Mouse (Mus musculus) thymus, postnatal 14 days (tissue): ENCODE results near the gene Ess2.

Experiments used
- DNase-seq: peaks from one replicate; pipeline ENCODE4 v3.0.0; 2021

Gene Ess2

DNA sequence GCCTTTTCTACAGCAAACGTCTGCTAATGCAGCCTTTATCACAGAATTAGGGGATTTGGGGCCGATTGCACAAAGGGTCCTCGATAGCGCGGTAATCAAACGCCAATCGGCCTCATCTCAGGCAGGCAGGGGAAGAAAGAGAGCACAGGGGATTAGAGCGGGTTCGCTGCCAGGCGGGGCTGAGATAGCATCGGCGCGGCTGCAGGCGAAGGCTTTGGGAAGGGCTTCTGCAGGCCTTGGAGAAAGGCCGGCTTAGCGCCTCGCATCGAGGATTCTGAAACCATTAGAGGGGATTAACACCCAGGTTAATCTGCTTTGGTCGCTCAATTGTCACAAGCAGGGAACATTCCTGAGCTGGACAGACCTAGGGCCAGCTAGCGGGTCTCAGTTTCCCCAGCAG, 9.4 kb upstream of the Ess2 start:
- DNase-seq: no peak

DNA sequence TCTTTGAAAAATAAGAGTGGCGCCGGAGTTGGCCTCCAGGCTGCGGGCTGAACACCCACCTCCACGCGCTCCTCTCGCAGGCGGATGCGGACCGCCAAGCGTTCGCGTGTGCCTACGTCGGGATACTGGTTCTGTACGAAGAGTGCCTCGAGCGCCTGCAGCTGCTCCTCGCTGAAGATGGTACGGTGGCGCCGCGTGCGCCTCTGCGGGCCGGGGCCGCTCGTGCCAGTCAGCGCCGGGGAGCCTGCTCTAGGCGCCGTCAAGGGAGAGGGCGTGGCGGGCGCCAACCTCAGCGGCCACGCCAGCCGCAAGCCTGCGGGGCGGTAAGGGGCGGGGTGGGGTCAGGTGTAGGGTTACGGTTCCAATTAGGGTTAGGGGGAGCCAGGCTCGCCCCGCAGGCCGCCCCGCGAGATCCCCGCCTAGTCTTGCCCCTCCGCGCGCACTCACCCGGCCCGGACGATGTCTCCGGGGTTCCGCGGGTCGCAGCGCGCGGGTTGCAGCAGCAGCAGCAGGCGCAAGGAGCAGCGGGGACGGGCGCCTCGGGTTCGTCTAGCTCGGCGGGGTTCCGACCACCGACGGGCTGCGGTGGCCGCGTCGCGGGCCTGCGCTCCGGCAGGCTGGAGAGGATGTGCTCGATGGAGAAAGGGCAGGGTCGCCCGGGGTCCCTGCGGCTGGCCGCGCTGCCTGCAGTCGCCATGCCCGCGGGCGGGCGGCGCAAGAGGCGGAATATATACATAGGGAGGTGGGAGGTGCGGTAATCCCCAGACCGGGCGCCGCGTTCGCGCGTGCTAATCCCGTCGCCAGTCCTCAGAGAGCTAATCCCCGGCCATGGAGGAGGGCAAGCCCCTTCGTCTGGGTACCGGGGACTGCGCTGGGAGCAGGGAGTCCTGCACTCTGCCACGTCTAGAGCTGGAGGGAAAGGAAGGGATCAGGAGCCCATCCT, 3.4 kb upstream of the Ess2 start, which contains the start of gene Gsc2:
TSS of gene Gsc2 (minus strand) at position 753 of the 943 bp plus-strand sequence.
- DNase-seq: peak; percentile 41

DNA sequence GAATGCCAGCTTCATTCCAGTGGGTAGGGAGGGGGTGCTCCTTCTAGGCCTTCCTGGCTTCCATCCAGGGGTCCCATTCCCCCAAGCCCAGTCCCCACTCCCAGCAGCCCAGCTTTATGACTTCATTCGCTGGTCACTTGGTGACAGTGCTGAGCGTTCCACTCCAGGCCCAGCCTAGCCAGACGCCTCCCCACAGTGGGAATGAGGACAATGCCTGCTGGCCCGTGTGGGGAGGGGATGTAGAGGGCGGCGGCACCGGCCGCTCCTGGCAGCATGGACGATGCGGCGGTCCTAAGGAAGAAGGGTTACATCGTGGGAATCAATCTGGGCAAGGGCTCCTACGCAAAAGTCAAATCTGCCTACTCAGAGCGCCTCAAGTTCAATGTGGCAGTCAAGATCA, 12.7 kb downstream of the Ess2 start, which contains the start of the genes Dgcr2 and Tssk2:
TSS of gene Dgcr2 (minus strand) at position 101 of the 400 bp plus-strand sequence.
TSS of gene Tssk2 (plus strand) at position 176 of the 400 bp plus-strand sequence.
- no peak for DNase-seq

DNA sequence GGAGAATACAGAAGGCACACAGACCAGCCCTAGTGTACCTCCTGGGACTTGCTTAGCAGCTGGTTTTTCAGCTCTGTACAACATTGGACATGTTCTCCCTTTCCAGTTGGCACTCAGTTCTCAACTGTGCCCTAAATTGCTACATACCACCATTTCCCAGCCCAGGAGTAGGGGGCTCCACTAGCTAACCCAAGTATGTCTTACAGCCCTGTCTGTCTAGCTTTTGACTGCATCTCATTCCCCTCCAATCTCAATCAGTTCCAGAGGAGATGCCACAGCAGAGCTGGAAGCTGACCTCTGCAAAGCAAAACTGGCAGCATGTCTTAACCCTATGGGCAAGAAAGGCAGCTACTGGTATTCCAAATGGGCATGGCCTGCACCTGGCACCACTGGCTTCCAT, 15.1 kb downstream of the Ess2 start:
- DNase-seq: no peak

DNA sequence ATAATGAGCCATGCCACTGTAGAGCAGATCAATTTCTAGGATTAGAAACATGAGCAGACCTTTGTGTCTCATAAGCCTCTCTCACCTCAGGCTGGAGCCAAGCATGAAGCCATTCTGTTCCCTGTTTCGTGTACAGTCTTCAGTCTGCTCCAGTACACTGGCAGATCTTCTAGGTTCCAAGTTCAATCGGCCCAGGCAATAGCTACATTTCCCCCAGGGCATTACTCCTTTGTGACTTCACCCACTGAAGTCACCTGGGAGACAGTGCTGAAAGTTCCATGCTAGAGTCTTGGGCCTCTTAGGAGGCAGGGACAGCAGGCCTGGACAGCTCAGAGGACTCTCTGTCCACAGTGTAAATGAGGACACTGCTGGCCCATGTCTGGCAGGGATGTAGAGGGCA, 17.2 kb downstream of the Ess2 start, which contains the start of gene Tssk1:
TSS of gene Tssk1 (plus strand) at position 301 of the 400 bp plus-strand sequence.
- DNase-seq: no peak

DNA sequence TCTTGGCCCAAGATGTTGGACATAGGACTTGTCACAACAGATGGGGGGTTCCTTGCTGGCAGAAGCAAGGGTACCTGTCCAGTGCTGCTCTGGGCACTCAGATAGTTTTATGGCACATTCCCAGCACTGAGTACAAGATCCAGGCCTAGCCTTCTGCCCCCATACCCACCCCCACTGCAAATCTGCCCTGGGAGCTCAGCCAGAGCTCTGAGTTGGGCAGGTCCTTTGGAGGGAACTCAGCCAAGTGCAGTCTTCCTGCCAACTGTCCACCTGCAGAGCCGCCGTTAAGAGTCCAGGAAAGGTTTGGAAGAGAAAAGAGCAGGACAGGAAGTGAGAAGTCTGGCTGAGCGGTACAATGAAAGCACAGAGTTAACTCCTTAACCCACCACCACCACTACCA, 18.5 kb downstream of the Ess2 start:
- no peak for DNase-seq

DNA sequence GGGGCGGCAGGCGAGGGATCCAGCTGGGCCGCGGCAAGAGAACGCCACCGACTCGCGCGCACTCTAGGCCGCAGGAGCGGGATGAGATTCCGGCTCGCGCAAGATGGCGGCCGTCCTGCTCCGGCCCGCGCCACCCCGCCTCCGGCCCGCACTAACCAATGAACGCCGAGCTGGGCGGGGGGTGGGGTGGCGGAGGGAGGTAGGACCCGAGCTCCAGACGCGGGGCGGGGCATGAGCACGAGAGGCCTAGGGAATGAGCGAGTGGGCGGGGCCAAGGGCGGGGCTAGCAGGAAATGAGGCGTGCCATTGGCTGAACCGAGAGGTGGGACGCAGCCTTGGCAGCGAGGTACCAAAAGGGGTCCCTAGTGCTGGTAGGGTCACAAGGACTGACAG, 19.6 kb downstream of the Ess2 start, which contains the start of gene Gm20518:
TSS of gene Gm20518 (minus strand) at position 105 of the 393 bp plus-strand sequence.
- DNase-seq: peak; percentile 100

DNA sequence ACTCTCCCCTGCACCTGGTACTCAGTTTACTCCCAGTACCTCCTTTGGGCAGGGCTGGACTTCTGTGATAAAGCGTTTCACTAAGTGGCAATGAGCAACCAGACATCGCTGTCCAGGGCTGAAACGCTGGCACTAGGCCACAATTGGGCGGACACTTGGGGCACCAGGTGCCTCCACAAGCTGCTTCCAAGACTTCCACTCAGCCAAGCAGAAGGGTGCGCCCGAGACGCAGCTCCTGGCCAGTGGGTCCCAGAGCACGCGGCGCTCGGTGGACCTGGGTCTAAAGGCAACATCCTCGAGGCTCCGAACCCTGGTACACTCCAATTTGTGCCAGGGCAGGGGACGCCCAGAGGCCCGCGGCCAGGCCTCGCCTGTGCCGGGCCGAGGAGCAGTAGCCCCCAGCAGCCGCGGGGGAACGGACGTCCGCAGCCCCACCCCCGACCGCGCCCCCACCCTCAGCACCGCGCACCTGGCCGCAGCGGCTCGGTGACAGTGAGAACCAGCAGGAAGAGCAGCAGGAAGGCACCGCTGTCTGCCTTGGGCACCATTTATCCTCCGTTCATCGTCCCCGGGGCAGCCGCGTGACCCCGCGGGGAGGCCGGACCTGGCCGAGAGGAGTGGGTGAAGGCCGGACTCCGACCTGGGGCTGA, 20.1 kb downstream of the Ess2 start:
- no peak for DNase-seq

DNA sequence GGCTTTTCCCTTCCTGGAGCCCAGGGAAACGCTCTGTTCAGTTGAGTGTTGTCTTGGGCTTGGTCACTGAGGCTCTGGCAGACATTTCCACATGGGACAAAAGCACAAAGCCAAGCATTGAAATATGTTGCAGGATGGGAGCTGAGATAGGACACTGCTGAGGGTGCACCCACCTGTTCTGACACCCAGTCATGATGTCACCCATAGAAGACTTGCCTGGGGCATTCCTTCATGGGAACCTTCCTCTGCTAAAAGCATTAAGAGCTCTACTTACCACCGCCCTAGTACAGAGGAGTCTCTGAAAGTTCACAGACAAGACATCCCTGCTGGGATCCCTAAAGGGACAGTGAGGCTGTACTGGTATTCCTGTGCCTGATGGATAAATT, 20.8 kb downstream of the Ess2 start:
- DNase-seq: peak; percentile 15

DNA sequence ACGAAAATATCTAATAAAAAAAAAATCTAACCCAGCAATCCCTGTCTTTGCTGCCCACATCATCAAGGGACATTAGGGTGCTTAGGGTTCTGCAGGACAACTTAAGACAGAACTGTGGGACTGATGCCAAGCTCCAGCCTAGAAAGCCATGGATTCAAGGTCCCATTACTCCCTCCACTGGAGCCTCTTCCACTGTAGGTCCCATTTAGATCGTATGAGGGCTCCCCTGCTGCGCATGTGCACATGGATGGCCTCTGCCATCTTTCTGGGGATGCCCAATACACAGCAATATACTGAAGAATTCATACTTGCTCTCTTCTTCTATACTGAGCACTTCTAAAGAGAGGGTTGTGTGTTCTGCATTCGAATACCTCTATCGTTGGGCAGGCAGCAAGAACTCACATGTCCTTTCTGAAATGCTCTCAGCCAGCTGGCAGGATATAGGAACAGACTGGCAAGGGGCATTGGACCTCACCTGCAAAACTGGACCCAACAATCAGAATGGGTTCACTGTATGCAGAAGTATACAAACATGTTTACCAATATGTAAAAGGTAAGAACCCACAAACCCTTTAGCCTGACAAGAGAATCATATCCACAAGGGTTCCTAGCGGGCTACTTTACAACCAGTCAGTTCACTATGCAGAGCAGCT, 21.3 kb downstream of the Ess2 start:
- no peak for DNase-seq

DNA sequence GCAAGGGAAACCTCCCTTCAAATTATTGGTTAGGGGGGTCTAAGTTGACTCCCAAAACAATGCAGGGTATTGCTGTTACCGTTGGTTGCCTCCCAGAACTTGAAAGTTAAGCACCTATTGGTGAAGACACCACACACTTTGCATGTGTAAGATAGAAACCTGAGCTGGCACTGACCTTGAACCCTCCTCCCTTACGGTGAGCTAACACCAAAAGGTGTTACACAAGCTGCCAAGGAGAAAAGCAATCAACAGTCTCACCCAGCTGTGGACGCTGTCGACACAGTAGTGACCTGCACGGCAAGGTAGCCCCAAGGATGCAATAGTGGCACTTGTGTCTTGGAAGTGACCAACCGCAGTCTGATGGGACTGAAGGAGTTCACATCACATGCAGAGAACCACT, 27.0 kb downstream of the Ess2 start:
- no peak for DNase-seq

DNA sequence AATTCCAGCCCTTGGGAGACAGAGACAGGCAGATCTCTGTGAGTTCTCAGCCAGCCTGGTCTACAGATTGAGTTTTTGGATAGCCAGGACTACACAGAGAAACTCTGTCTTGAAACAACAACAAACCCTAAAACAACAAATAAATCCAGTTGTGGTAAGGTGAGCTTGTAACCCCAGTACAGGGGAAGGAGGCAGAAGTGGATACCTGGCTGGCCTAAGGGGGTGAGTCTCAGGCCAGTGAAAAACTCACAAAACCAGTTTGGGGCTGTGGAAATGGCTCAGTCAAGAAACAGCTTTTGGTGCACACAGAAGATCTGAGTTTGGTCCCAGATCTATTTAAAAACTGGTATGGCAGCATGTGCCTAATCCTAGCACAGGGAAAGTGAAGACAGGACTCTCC, 29.0 kb downstream of the Ess2 start:
- DNase-seq: no peak

DNA sequence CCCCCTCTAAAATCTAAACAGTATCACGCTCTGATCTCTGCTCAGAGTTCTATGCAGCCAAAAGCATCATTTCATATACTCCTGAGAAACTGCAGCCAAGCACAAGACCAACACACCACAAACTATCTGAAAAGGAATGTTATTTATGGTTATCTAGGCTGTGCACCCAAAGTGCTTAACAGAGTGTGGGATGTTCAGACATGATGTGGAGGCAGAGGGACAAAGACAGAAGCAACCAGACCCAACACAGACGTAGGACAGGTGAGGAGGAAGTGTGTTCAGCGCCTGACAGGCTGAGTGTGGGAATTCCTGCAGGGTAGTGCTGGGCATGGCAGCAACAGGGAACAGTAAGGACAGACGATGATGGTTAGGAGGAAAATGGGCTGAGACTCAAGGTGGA, 31.6 kb downstream of the Ess2 start:
- no peak for DNase-seq

DNA sequence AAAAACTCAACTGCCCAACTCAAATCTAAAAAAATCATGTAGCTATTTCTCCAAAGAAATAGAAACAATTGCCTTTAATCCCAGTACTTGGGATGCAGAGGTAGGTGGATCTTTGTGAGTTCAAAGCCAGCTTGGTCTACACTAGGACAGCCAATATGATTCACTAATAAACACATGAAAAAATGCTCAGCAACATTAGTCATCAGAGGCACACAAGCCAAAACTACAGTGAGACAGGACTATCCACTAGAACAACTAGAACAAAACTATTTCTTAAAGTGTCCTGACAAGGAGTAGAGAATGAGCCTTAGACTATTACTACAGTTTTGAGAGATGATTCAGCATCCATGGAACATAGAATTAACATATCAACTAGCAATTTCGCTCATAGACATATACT, 35.1 kb downstream of the Ess2 start:
- no peak for DNase-seq

DNA sequence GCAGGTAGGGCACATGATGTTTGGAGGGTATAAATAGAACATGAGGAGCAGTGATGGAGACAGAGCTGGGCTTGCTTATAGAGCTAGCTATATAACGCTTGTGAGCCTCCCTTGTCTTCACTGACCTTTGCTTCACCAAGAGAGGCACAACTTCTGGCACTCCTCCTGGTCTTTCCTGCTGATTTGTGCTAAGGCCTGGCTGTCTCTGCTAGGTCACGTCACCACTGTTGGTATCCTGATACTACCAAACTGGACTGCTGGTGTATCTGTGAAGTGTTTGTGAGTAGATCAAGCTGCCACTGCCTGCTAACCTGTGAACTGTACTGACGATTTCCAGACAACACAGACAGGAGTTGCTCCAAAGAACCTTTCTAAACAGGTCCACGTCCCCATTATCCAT, 36.0 kb downstream of the Ess2 start:
- no peak for DNase-seq

DNA sequence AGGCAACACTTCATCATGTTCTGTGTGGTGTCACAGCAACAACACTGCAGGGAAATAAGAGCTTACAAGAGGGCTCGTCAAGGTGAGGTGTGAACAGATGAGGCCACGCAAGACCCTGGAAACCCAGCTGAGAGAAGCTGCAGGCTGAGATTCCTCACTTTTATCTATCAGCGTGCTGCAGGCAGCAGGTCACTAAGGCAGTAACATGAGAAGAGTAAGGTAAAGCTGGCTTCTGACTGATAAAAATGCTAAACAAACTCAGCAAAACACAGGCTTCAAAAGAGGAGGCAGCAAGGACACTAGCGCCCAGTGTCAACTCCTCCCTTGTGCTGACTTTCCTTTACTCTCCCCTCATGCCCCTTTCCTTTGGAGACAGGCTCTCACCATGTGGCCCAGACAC, 38.2 kb downstream of the Ess2 start:
- DNase-seq: no peak

DNA sequence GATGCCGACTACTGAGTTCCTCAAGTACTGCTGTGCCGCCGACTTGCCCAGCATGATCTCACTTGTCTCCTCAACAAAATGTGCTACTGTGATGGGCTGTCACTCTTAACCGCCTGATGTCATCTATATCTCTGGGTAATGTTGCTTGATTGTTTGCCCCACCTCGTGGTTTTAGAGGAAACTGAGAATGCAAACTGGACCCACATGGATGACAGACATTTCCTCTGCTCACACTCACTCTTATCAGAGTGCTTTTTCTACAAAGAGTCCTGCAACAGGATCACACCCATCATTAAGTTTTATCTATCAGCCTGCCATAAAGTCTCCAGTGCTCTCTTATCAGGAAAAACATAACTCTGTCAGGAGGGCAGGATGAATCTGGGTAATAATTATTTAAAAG, 39.9 kb downstream of the Ess2 start:
- no peak for DNase-seq

DNA sequence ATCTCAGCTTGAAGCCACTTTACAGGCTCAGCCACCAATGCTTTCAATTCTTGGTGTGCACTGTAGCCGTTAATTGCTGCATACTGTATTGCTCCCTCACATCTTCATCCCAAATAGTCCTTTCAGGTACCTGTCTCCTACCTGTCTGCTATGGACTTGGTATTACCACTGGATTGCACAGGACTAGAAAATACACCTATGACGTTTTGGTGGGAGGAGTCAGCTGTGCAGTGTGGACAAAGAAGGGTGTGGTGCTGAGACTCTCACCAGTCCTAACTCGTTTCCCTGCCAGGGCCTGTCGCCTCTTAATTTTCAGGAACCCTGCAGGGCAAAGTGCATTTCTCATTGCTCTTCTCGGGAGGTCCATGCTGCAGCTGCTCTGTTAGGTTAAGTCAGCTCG, 45.4 kb downstream of the Ess2 start:
- DNase-seq: no peak

DNA sequence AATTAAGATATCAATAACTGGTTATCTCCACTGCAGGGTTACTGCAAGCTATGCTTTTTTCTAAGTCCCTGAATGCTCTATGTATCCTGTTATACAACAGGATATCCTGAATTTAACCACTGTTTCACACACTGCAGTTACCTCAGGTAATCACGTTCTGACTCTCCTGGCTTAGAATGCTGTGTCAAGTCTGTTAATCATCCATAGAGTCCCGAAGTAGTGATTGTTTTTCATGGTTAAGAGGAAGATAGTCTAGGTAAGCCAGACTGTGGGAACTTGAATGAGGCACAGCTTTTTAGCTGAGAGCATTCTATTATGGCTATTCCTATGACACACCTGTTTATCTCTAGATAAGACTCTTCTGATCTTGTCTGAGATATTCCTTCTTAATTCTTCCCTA, 45.9 kb downstream of the Ess2 start:
- DNase-seq: no peak

DNA sequence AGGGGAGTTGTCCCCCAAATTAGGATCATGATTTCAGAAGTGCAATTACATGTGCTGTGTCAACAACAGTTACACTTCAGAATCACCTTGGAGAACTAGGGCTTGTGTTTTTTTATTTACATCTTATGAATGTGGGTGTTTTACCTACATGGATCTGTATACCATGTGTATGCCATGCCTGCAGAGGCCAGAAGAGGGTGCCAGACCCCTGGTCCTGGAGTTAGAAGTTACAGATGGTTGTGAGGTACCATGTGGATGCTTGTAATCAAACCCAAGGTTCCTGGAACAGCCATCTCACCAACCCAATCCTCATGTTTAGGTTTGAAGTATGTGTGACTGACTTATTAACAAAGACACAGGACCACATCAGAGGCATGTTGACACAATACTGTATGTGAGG, 52.6 kb downstream of the Ess2 start:
- DNase-seq: peak; percentile 30

DNA sequence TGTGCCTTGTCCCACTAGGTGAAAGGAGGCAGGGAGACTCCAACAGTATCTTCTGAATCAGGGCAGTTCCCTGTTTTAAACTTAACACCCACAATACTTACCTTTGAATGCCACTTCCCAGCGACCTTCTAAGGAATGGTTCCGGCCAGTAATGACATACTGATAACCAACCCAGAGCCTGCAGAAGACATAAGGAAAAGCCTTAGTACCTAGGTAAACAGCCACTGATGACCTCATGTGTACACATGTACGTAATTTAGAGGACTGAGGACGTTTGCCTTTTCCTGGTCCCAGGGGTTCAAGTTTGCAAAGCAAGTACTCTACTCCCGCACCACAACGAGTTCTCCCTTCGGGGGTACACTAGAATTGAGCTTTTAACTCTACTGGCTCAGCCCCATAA, 54.0 kb downstream of the Ess2 start:
- DNase-seq: no peak

DNA sequence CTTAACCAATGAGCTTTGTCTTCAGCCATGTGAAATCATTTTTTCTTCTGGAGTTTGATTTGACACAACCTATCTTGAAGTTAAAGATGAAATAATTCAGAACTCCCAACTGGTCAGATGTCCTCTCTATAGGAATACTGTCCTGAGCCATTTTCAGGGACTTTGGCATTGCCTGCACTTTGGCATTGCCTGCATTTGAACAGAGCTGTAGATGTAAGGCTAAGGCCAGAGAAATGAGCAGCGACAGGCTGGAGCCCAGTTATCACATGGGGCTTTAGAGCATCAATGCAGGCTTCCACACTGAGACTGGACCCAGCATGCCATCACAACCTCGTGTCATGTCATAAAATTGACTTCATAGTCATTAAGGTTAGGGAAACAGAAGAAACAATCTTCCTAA, 57.9 kb downstream of the Ess2 start:
- DNase-seq: no peak

DNA sequence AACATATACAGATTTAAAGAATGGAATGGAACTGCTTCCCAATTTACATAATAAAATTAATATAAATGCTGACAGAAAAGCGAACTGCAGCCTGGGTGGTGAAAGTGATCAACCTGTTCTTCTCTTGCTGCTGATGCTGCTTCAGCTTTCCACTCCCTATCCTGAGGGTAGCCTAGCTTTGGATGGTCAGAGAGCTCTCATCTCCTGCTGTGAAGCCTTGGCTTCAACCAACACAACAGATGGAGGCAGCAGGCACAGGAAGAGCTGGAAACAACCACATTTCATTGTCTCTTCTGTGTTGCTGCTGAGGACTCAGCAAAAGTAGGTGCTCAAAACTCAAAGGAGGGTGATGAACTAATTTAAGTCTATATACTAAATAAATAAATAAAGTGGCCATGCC, 59.3 kb downstream of the Ess2 start:
- DNase-seq: no peak

DNA sequence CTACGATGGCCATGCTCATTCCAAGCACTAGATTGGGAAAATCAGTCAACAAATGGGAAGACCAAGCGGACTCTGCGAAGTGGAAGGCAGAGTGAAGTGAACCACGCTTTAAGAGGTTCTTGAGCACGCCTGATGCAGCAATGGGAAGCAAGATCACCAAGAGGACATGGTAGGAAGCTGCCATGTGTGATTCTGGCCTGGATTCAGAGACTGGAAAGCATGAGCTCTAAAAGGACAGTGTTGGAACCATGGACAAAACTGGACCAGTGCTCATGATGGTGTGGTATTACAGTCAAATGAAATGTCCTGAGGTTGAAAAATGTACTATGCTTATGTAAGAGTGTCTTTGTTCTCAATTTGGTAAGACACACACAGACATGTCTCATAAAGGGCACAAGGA, 59.8 kb downstream of the Ess2 start:
- no peak for DNase-seq
